Mouse (Mus musculus): ENCODE measurements around the gene Stk39. TPM values are rescaled to one million over a fixed set of nuclear protein-coding genes. Genes with fewer than 3 reads are reported as not detected.
A peak's percentile ranks its signal among the peaks of the same experiment; 100 is the strongest.

The Stk39 gene
- polyA plus RNA-seq, 1 experiment from 2014 or later: 51.3 TPM

DNA sequence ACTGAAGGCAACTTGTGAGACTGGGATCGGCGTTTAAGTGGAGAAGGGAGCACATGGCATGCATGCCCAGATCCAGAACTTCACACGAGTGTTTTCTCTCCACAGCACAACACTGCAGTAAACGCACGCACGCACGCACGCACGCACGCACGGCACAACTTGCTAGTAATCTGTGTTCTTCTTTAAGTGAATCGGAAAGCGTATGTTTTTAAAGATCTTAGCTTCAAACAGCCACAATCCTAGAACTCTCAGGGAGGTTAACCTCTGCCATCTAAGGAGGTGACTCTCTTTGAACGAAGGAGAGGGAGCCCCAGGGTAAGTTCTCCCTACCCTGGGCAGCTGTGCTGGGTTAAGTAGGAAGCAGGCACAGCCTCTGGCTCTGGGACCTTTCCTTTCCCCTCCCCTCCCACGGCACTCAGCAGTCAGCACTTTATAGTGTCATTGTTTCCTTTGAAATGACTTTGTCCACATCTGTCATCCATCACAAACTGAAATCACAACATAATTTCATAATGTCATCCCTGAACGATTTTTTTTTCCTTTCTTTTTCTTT, 66.8 kb downstream of the Stk39 start:
- no peak overlapping the region for H3K4me3 ChIP-seq (replicated peaks; ENCODE audit: low read length)
- H3K4me2 ChIP-seq (replicated peaks): peak overlapping the region; percentile 29
- WGBS: 37% methylated on average over 16 of the region's 16 CpGs
- no peaks in the 10 kb centered on the region for H3K36me3 ChIP-seq (replicated peaks; ENCODE audit: control insufficient read depth, insufficient read depth)
- peaks cover 50% of the 10 kb centered on the region for H3K4me1 ChIP-seq (replicated peaks; ENCODE audit: control insufficient read depth, insufficient read depth, low read length)
- peak; percentile 25; the same call in 1 of the 2 replicates for ATAC-seq (ENCODE audit: low FRiP score)
- no peaks in the 10 kb centered on the region for H3K9me3 ChIP-seq (ENCODE audit: control insufficient read depth, low read length)
- no peak for DNase-seq (ENCODE audit: low spot score)
- H3K27ac ChIP-seq: no peak overlapping the region
- no peaks in the 10 kb centered on the region for H3K27me3 ChIP-seq (ENCODE audit: control insufficient read depth, insufficient read depth, low read length)
- H3K9ac ChIP-seq: no peak overlapping the region

DNA sequence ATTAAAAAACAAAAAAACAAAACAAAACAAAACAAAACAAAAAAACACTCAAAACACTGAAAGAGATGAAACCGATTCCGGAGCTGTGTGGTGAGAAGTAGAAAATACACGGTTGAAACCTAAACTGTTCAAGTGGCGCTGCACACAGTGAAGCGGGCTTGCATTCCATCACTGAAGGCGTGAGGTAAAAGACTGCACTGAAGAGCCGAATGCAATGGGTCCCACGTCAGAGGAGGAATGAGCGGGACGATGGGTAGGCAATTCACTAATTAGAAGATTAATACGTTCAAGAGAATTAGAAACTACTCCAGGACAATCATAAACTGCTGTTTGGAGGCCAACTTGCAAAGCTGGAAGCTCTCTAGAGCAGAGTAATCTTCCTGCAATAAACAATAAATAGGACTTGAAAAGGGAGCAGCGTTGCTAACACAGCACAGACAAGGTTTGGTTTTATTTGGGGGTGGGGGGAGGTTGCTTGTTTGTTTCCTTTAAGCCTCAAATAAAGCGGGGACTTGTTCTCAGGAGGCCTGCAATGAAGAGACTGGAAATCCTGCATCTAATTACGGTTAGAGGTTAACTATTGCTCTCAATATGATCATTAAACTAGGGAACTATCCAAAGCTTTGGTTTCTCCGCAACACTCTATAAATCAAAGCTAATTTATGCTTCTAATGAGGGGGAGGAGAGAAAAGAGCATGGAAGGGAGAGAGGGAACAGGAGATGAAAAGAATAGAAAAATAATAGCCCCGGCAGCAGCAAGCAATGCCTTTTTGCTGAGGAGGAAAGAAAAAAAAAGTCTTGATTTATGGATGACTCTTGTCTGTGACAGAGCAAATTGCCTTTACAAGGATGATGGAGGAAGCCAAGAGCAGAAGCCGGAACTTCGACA, 67.5 kb downstream of the Stk39 start:
- H3K36me3 ChIP-seq (replicated peaks; ENCODE audit: control insufficient read depth, insufficient read depth): no peaks in the 10 kb centered on the region
- peak; percentile 18; the same call in 1 of the 2 replicates for ATAC-seq (ENCODE audit: low FRiP score)
- WGBS: 21% methylated on average over 18 of the region's 18 CpGs
- H3K9ac ChIP-seq: no peak overlapping the region
- H3K4me3 ChIP-seq (replicated peaks; ENCODE audit: low read length): no peak overlapping the region
- H3K27me3 ChIP-seq (ENCODE audit: control insufficient read depth, insufficient read depth, low read length): no peaks in the 10 kb centered on the region
- peak; percentile 46 for DNase-seq (ENCODE audit: low spot score)
- H3K27ac ChIP-seq: no peak overlapping the region
- H3K4me2 ChIP-seq (replicated peaks): peak overlapping the region; percentile 29
- H3K9me3 ChIP-seq (ENCODE audit: control insufficient read depth, low read length): no peaks in the 10 kb centered on the region
- H3K4me1 ChIP-seq (replicated peaks; ENCODE audit: control insufficient read depth, insufficient read depth, low read length): peaks cover 46% of the 10 kb centered on the region

DNA sequence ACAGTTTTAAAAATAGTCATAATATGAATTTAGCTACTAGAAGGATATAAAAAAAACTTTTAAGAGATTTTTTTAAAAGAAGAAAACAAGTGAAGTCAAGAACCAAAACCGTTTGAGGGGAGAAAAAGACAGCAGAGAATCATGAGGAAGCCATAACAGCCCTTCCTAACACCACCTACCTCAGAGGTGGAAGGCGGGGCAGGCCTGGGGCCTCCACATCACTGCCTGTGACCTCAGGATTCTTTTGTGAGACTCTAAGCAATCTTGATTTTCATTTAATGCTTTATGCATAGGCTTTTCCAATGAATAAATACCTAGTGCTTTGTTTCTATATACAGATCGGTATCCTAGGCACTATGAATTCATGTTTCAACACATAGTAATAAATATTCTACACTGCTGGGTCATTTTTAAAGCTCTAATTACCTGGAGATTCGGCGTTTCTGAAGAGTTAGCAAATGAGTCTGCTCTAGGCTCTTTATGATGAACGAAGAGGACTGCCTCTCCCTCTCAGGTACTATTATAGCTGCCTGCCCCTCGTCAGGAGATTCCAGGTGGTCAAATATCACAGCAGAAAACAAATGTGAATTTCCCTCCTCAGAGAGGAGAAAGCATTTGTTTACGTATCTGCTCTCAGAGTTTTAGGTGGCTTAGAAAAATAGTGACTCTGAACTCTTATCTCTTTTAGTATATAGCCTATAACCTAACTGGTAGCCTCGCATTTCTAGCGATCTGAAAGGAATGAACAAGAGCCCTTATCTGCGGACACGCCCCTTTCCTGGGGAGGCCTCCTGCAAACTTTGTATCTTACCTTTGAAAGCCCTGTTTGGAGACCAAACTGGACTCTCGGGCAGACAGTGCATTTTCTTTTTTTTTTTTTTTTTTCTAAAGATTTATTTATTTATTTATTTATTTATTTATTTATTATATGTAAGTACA, 78.2 kb downstream of the Stk39 start:
- no peak overlapping the region for H3K9ac ChIP-seq
- no peak for DNase-seq (ENCODE audit: low spot score)
- ATAC-seq (ENCODE audit: low FRiP score): no peak
- H3K27me3 ChIP-seq (ENCODE audit: control insufficient read depth, insufficient read depth, low read length): no peaks in the 10 kb centered on the region
- WGBS: 85% methylated on average over 13 of the region's 13 CpGs
- no peaks in the 10 kb centered on the region for H3K4me1 ChIP-seq (replicated peaks; ENCODE audit: control insufficient read depth, insufficient read depth, low read length)
- no peak overlapping the region for H3K4me2 ChIP-seq (replicated peaks)
- no peak overlapping the region for H3K27ac ChIP-seq
- no peak overlapping the region for H3K4me3 ChIP-seq (replicated peaks; ENCODE audit: low read length)
- H3K9me3 ChIP-seq (ENCODE audit: control insufficient read depth, low read length): no peaks in the 10 kb centered on the region
- H3K36me3 ChIP-seq (replicated peaks; ENCODE audit: control insufficient read depth, insufficient read depth): peaks cover 18% of the 10 kb centered on the region; the same call in 1 of the 2 replicates

DNA sequence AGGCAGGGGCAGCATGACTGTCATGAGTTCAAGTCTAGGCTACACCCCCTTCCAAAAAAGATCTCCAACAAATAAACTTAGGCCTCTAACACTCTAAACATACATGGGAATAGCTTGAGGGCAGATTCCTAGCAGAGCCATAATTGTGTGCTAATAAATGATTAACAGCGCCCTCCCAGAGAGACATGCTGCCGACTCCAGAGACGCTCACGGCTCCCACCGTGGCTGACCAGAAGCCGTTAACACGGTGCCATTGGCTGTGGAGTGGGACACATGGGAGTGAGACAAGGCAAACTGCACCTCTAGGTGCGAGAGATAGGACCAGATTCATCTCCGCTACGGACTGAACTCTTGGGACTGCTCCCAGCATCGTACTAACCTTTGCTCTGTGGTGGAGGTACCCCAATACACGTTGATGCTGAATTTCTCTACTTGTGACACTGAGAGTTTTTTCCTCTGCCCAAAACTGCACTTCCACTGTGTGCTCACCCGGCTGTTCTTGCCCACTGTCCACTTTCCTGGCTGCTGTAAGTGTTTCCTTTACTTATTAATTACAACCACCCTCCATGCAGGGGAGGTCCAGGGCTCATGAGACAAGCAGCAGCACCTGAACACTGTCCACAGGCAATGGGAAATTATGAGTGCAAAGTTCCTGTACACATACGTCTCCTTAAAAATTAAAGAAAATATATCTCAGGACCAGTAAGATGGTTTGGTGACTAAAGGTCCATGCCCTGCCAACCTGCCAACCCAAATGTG, 84.1 kb downstream of the Stk39 start:
- Histone ChIP-seq H3K36me3 (replicated peaks; ENCODE audit: control insufficient read depth, insufficient read depth) (peaks cover 13% of the 10 kb centered on the region; the same call in 1 of the 2 replicates), H3K27me3 (ENCODE audit: control insufficient read depth, insufficient read depth, low read length) (no peaks in the 10 kb centered on the region), H3K4me1 (replicated peaks; ENCODE audit: control insufficient read depth, insufficient read depth, low read length) (no peaks in the 10 kb centered on the region), H3K4me2 (replicated peaks) (no peak overlapping the region), H3K27ac (no peak overlapping the region), H3K9ac (no peak overlapping the region), H3K9me3 (ENCODE audit: control insufficient read depth, low read length) (no peaks in the 10 kb centered on the region), H3K4me3 (replicated peaks; ENCODE audit: low read length) (no peak overlapping the region)
- 78% methylated on average over 14 of the region's 14 CpGs for WGBS
- ATAC-seq (ENCODE audit: low FRiP score): no peak
- no peak for DNase-seq (ENCODE audit: low spot score)

DNA sequence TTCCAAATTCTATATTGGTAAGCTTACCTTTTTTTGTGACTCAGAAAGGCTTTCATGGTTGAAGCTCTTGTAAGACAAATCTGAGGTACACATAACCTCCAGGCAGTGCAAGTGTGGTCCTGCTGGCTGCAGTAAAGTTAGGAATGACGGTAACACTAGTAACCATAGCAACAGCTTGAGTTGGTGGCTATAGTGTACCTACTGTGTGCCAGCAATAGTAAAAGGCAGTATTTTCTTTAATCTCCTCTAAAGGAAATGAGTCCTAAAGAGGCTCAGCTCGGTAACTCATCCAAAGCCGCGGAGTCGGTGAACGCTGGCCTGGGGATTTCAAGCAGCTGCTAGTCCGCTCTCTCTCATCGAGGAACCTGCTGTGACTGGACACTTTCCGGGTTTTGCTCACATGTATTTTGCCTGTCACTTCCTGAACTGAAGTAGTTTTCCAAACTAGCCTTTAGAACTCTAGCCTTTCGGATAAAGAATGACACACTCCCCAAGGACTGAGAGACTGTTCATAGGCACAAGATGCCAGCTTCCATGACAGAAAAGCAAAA, 85.7 kb downstream of the Stk39 start:
- H3K9ac ChIP-seq: no peak overlapping the region
- no peaks in the 10 kb centered on the region for H3K9me3 ChIP-seq (ENCODE audit: control insufficient read depth, low read length)
- H3K27me3 ChIP-seq (ENCODE audit: control insufficient read depth, insufficient read depth, low read length): no peaks in the 10 kb centered on the region
- 34% methylated on average over 10 of the region's 10 CpGs for whole genome bisulfite sequencing
- no peaks in the 10 kb centered on the region for H3K4me1 ChIP-seq (replicated peaks; ENCODE audit: control insufficient read depth, insufficient read depth, low read length)
- H3K4me3 ChIP-seq (replicated peaks; ENCODE audit: low read length): no peak overlapping the region
- ATAC-seq (ENCODE audit: low FRiP score) (no peak), DNase-seq (ENCODE audit: low spot score) (no peak)
- no peak overlapping the region for H3K4me2 ChIP-seq (replicated peaks)
- H3K36me3 ChIP-seq (replicated peaks; ENCODE audit: control insufficient read depth, insufficient read depth): peaks cover 9% of the 10 kb centered on the region; the same call in 1 of the 2 replicates
- H3K27ac ChIP-seq: no peak overlapping the region

DNA sequence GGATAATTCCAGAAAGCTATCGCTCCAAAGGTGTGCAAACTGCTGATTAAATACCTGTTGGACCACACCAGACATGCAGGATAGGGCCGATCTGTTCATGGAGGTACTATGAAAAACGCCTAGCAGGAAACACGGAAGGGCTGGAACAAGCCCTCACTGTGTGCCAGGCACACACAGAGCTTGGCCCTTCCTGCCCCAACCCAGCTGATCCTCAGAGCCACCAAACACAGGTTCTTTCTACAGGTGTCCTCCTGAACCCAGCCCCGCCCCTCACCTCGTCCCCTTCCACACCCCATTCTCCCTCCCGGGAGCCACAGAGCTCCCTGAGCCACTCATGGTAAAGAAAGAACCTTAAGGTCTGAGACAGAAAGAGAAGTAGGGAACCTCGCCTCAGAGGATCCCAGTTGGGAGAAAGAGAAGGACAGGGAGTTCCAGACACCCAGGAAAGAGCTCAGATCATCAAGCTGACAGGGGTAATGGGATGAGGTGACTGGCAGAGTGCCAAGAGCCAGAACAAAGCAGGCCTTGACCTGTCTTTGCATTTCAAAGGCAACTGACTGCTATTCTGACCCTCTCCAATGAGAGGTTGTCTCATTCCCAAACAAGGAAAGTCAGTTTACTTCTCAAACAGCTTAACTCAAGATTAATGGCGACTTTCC, 86.3 kb downstream of the Stk39 start:
- no peaks in the 10 kb centered on the region for H3K27me3 ChIP-seq (ENCODE audit: control insufficient read depth, insufficient read depth, low read length)
- H3K4me2 ChIP-seq (replicated peaks): no peak overlapping the region
- H3K4me1 ChIP-seq (replicated peaks; ENCODE audit: control insufficient read depth, insufficient read depth, low read length): no peaks in the 10 kb centered on the region
- no peak overlapping the region for H3K9ac ChIP-seq
- no peak overlapping the region for H3K27ac ChIP-seq
- peaks cover 8% of the 10 kb centered on the region; the same call in 1 of the 2 replicates for H3K36me3 ChIP-seq (replicated peaks; ENCODE audit: control insufficient read depth, insufficient read depth)
- no peak for ATAC-seq (ENCODE audit: low FRiP score)
- no peak for DNase-seq (ENCODE audit: low spot score)
- WGBS: 66% methylated on average over 9 of the region's 9 CpGs
- H3K9me3 ChIP-seq (ENCODE audit: control insufficient read depth, low read length): no peaks in the 10 kb centered on the region
- no peak overlapping the region for H3K4me3 ChIP-seq (replicated peaks; ENCODE audit: low read length)

DNA sequence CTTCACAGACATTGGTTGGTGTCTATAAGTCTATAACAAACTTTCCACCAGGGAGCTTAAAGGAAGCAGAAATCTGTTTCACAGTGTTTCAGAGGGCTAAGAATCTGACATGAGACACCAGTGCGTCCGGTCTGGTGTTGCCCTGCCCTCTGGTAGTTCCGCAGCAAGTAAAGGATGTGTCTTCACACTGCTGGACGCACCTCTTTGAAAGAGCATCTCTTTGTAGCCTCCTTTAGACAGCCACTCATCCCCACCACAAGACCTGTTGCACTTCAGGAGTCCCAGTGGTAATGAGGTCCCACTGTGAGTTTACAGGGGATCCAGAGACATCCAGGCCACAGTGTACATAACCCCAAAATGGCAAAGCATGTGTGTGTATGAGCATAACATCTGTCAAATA, 88.1 kb downstream of the Stk39 start:
- ATAC-seq (ENCODE audit: low FRiP score) (no peak), DNase-seq (ENCODE audit: low spot score) (no peak)
- H3K27ac ChIP-seq: no peak overlapping the region
- peaks cover 8% of the 10 kb centered on the region; the same call in 1 of the 2 replicates for H3K4me1 ChIP-seq (replicated peaks; ENCODE audit: control insufficient read depth, insufficient read depth, low read length)
- H3K4me3 ChIP-seq (replicated peaks; ENCODE audit: low read length): no peak overlapping the region
- WGBS: 81% methylated on average over 4 of the region's 4 CpGs
- H3K4me2 ChIP-seq (replicated peaks): no peak overlapping the region
- H3K9me3 ChIP-seq (ENCODE audit: control insufficient read depth, low read length): no peaks in the 10 kb centered on the region
- no peak overlapping the region for H3K9ac ChIP-seq
- H3K27me3 ChIP-seq (ENCODE audit: control insufficient read depth, insufficient read depth, low read length): no peaks in the 10 kb centered on the region
- no peaks in the 10 kb centered on the region for H3K36me3 ChIP-seq (replicated peaks; ENCODE audit: control insufficient read depth, insufficient read depth)

DNA sequence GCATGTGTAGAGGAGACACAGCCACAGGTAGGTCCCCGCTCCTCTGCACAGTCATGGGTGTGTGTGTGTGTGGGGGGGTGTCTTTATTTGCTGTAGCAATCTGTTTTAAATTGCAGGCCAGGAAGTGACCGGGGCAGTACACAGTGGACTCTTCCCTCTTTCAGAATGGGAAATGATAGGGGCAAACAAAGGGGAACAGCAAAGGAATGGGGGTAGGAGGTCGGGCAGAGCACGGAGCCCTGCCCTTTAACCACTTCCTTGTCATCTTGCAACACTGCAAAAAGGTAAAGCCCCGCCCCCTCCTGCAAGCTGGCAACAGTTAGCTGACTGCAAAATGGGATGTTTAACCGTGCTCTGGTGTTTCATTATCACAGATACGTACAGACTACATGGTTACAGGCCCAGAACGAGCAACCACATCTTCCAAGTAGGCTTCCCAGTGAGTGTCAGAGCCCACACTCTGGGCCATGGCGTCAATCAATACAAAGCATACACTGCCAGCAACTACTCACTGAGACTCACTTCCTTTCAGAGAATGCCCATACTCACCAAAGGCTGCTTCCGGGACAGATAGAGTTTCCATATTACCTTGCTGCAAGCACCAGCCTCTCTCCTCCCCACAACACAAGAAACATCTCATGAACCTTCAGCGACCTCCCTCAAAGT, 89.5 kb downstream of the Stk39 start:
- Histone ChIP-seq H3K9me3 (ENCODE audit: control insufficient read depth, low read length) (no peaks in the 10 kb centered on the region), H3K4me2 (replicated peaks) (no peak overlapping the region), H3K4me3 (replicated peaks; ENCODE audit: low read length) (no peak overlapping the region), H3K27ac (no peak overlapping the region), H3K9ac (no peak overlapping the region), H3K4me1 (replicated peaks; ENCODE audit: control insufficient read depth, insufficient read depth, low read length) (peaks cover 8% of the 10 kb centered on the region; the same call in 1 of the 2 replicates), H3K27me3 (ENCODE audit: control insufficient read depth, insufficient read depth, low read length) (no peaks in the 10 kb centered on the region), H3K36me3 (replicated peaks; ENCODE audit: control insufficient read depth, insufficient read depth) (no peaks in the 10 kb centered on the region)
- no peak for ATAC-seq (ENCODE audit: low FRiP score)
- DNase-seq (ENCODE audit: low spot score): no peak
- 60% methylated on average over 11 of the region's 11 CpGs for WGBS

Measured in hindbrain, embryonic 14.5 days (tissue).